Mouse (Mus musculus) ES-E14 (cell line): ENCODE measurements around the gene Sdhaf3.

Source experiments
- CHD2 ChIP-seq: IDR thresholded peaks from 2 replicates; pipeline ENCODE4 v1.6.1; 2014; ENCODE audit warnings: mild to moderate bottlenecking, low read depth, low read length, inconsistent platforms
- HCFC1 ChIP-seq: IDR thresholded peaks from 2 replicates; pipeline ENCODE4 v1.6.1; 2012; ENCODE audit warnings: low read length, inconsistent platforms, borderline replicate concordance; ENCODE audit not compliant: insufficient read depth
- MAFK ChIP-seq: IDR thresholded peaks from 2 replicates; pipeline ENCODE4 v1.6.1; 2014; ENCODE audit warnings: mild to moderate bottlenecking, low read depth, low read length, inconsistent platforms; ENCODE audit not compliant: insufficient read depth
- ZC3H11A ChIP-seq: IDR thresholded peaks from 2 replicates; pipeline ENCODE4 v1.6.1; 2012; ENCODE audit warnings: low read depth, mild to moderate bottlenecking, inconsistent platforms, low read length, borderline replicate concordance
- ZNF384 ChIP-seq: IDR thresholded peaks from 2 replicates; pipeline ENCODE4 v1.6.1; 2012; ENCODE audit warnings: low read depth, low read length, inconsistent platforms

GRCm38 (mm10) chr6:7004005-7004404, 48.2 kb downstream of the Sdhaf3 start:
- TF ChIP-seq MAFK, result no peak
- 0 out of 2 replicates have a peak, but pooled peaks have one; percentile 24 for TF ChIP-seq ZC3H11A
- TF ChIP-seq CHD2, result no peak
- no peak for TF ChIP-seq ZNF384
- TF ChIP-seq HCFC1, result no peak
